Mouse (Mus musculus) hindbrain, embryonic 10.5 days (tissue): Measurements from ENCODE around the gene Eps15. TPM values are rescaled to one million over a fixed set of nuclear protein-coding genes. Genes with fewer than 3 reads are reported as not detected.

Experiments
- DNase-seq: peaks from one replicate; pipeline ENCODE4 v3.0.0-alpha.2; 2017; ENCODE audit warnings: low spot score
- H3K27ac ChIP-seq: fragments of 300-500 bp; sonication (generic); 2 replicates; pipeline ENCODE4 v1.5.1; 2016; ENCODE audit warnings: mild to moderate bottlenecking, moderate library complexity
- H3K27me3 ChIP-seq: fragments of 300-500 bp; sonication (generic); 2 replicates; pipeline ENCODE4 v1.6.1; 2016; ENCODE audit warnings: mild to moderate bottlenecking; ENCODE audit not compliant: poor library complexity, insufficient read depth, severe bottlenecking
- H3K36me3 ChIP-seq: fragments of 300-500 bp; sonication (generic); 2 replicates; pipeline ENCODE4 v1.6.1; 2016; ENCODE audit warnings: mild to moderate bottlenecking, moderate library complexity
- H3K4me1 ChIP-seq: fragments of 300-500 bp; sonication (generic); replicated peaks from 2 replicates; pipeline ENCODE4 v1.6.1; 2016; ENCODE audit warnings: mild to moderate bottlenecking
- H3K4me3 ChIP-seq: fragments of 300-500 bp; sonication (generic); 2 replicates; pipeline ENCODE4 v1.5.1; 2016; ENCODE audit warnings: mild to moderate bottlenecking, moderate library complexity
- H3K9me3 ChIP-seq: fragments of 300-500 bp; sonication (generic); 2 replicates; pipeline ENCODE4 v1.6.1; 2016; ENCODE audit warnings: mild to moderate bottlenecking, moderate library complexity
- WGBS: fragments of 180-500 bp; shearing (Covaris S2); methylation state at CpG from one replicate; pipeline ENCODE4 v1.1.7; 2016; 5-methylcytosine and 5-hydroxymethylcytosine counted together
- polyA plus RNA-seq: library from polyadenylated mRNA; unstranded; fragments of >200 nt; fragmentation: Nextera tagmentation; extraction: Ambion mirVana; gene quantifications from 2 replicates; pipeline ENCODE4 v1.2.1, GENCODE M21; 2016

Eps15 gene
- polyA plus RNA-seq, 1 experiment from 2014 or later, result 41.6 TPM

DNA sequence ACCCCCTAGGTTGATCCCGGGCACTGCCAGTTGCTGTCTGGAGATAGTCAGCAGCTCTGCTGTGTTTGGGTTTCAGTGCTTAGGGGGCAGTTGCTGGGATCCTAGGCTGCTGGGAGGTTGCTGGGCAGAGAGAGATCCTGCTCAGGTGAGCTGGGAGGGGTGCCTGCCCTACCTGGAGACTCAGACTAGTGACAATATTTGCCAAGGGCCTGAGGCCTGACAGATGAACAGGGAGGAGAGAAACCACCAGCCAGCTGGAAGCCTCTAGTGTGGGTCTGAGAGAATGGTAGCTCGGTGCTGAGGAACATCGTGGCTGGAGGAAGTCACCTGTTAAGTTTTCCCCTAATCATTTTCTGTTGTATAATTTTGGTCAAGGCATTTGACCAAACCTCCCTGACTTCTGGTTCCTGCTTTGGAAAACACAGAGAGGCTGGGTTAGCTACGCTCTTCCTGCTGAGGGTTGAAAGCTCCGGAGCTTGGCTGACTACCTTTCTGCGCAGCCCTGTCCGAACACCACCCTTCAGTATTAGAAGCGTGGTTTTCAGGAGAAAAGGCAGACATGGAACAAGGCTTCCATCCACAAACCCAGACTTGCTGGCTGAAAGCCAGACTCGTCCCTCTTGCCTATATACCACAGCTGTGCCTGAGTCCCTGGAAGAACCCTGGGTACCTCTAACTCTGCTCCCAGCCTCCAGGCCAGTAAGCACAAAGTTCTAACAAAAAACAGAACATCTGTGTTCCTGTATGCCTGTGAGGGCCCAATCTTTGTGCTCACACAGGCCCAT is 127.8 kb downstream of the Eps15 start:
- Histone ChIP-seq H3K4me3 (peak overlapping the region; percentile 73), H3K9me3 (no peaks in the 10 kb centered on the region), H3K4me1 (peaks cover 28% of the 10 kb centered on the region), H3K27me3 (peaks cover 42% of the 10 kb centered on the region), H3K27ac (no peak overlapping the region), H3K36me3 (no peaks in the 10 kb centered on the region)
- DNase-seq, result no peak
- 85% methylated on average over 9 of the region's 9 CpGs for WGBS

DNA sequence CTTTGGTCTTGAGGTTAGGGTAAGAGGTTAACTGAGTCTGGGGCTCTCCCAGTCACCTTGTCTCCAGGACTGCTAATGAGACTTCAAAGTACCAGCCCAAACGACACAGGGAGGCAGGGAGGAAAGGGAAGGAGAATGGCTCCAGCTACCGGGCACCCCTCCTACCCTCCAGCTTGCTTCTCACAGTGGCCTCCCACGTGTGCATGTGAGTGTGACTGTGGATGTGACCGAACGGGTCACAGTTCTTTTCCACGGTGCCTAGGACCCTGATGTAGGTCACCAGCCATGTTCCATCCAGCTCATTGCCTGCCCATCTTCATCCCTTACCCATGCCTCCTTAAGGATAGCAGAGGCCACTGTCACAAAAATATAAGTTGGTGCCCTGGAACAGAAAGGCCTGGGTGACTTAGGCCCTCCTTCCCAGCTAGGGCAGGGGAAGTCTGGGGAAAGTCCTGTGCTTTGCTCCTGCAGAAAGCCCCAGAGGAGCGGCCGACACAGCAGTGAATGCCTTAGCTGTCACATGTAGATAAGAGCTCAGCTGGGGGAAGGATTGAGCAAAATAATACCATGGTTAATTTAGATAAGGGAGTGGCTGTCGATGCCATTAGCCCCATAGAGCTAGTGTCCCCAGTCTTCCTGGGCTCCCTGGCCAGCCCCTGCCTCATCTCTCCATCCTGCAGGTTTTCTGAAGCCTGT is 130.8 kb downstream of the Eps15 start:
- Histone ChIP-seq H3K9me3 (no peaks in the 10 kb centered on the region), H3K27me3 (peaks cover 36% of the 10 kb centered on the region), H3K4me1 (peaks cover 27% of the 10 kb centered on the region), H3K36me3 (no peaks in the 10 kb centered on the region), H3K4me3 (no peak overlapping the region), H3K27ac (peak overlapping the region; percentile 67; the same call in 1 of the 2 replicates)
- no peak for DNase-seq
- 70% methylated on average over 9 of the region's 9 CpGs for WGBS

DNA sequence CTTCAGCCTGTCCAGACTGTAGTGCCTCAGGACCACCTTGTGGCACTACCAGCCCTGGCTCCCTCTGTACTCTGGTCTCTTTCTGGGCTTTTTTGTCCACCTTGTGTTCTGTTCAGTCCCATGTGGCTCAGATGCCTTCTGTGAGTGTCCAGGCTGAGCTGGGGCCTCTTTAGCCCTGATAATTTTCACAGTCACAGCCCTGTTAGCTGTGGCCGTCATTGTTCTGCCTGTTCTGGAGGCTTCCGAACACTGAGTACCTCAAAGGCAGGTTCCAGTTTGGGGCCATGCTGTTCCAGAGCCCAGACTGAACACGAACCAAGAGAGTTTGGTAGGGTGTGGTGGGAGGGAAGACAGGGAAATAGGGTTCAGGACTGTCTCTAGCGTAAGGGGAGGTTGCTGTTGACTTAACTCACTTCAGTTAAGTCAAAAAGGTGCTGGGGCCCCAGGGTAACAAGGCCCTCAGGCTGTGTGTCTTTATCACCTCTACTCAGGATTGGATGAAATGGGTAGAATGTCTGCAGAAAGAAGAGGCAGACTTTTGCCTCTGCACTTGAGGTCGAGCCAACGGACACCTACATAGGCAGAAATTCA is 131.4 kb downstream of the Eps15 start:
- H3K27me3 ChIP-seq, result peaks cover 30% of the 10 kb centered on the region
- WGBS, result 91% methylated on average over 6 of the region's 6 CpGs
- DNase-seq, result no peak
- no peak overlapping the region for H3K4me3 ChIP-seq
- H3K9me3 ChIP-seq, result no peaks in the 10 kb centered on the region
- H3K27ac ChIP-seq, result peak overlapping the region; percentile 67
- peaks cover 20% of the 10 kb centered on the region for H3K4me1 ChIP-seq
- no peaks in the 10 kb centered on the region for H3K36me3 ChIP-seq

DNA sequence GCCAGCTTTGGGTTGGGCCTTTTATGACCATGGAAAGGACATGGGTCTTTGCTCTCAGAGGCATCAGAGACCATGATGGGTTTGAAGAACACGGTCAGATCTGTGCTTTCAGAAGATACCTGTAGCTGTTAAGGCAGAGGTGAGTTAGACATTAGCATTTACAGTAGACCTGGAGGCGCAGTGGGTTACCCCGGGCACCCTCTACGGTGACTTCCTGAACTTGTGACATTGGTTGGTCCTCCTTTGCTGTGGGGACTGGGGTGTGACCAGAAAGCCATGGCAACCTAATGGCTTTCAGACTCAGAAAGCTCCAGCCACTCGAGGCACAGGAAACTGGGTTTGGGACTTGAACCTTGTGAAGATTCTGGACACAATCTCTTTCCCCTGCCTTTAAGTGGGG is 132.2 kb downstream of the Eps15 start:
- peaks cover 23% of the 10 kb centered on the region for H3K27me3 ChIP-seq
- no peaks in the 10 kb centered on the region for H3K36me3 ChIP-seq
- DNase-seq, result no peak
- no peak overlapping the region for H3K27ac ChIP-seq
- peaks cover 13% of the 10 kb centered on the region for H3K4me1 ChIP-seq
- no peaks in the 10 kb centered on the region for H3K9me3 ChIP-seq
- H3K4me3 ChIP-seq, result no peak overlapping the region
- WGBS, result 88% methylated on average over 5 of the region's 5 CpGs

DNA sequence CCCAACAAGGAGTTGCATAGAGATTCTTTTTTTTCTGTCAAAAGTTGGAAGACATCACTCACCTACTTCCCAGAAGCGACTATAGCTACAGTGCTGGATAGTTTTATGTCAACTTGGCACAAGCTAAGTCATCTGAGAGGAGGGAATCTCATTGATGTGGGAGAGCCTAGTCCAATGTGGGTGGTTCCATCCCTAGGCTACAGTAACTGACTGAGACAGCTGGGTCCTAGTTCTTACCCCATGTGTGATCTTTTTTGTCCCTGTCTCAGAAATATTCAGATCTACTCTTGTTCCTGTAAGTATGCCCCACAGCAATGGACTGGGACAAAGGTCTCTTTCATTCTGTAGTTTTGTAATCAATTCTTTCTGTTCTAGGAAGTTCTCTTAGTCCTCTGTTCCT is 137.9 kb downstream of the Eps15 start:
- Histone ChIP-seq H3K4me1 (peaks cover 17% of the 10 kb centered on the region), H3K9me3 (no peaks in the 10 kb centered on the region), H3K4me3 (no peak overlapping the region), H3K27ac (no peak overlapping the region), H3K36me3 (no peaks in the 10 kb centered on the region), H3K27me3 (no peaks in the 10 kb centered on the region)
- whole genome bisulfite sequencing, result 82% methylated on average over 1 of the region's 1 CpGs
- DNase-seq, result no peak

DNA sequence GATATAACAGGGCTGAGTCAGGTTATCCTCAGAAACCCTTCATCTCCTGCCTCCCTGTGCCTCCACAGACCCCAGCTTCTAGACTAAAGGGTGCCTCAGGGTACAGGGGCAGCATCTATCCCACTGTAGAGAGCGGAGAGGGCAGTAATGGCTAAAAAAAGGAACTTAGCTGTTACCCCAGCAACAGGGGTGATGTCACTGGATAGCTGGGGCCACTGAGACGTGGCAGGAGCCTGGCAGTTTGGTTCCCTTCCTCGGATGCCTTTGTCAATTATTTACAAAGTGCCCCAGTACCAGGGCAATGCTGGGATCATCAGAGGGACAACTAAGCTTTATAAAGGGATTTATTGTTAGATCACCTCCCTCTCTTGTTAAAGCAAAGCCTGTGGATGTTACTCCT is 138.9 kb downstream of the Eps15 start:
- Histone ChIP-seq H3K4me3 (no peak overlapping the region), H3K27me3 (no peaks in the 10 kb centered on the region), H3K36me3 (no peaks in the 10 kb centered on the region), H3K4me1 (peaks cover 17% of the 10 kb centered on the region), H3K27ac (no peak overlapping the region), H3K9me3 (no peaks in the 10 kb centered on the region)
- 37% methylated on average over 3 of the region's 3 CpGs for WGBS
- DNase-seq, result no peak

DNA sequence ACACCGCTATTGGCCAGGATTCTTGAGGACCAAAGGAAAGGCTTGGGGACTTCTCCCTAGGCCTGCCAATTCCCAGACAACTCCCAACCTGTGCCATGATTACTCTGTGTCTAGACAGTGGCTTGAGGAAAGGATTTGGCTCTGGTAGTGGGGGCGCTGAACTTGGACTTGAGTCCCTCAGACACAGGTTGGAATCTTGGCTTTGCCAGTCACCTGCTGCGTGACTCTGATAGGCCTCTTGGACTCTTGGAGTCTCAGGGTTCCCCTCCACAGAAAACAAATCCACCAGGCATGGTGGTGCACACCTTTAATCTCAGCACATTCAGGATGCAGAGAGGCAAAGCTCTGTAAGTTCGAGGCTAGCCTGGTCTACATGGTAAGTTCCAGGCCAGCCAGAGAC is 139.5 kb downstream of the Eps15 start:
- Histone ChIP-seq H3K36me3 (no peaks in the 10 kb centered on the region), H3K4me1 (peaks cover 13% of the 10 kb centered on the region), H3K27ac (no peak overlapping the region), H3K9me3 (no peaks in the 10 kb centered on the region), H3K4me3 (no peak overlapping the region), H3K27me3 (no peaks in the 10 kb centered on the region)
- DNase-seq, result no peak
- WGBS, result 89% methylated on average over 4 of the region's 4 CpGs

DNA sequence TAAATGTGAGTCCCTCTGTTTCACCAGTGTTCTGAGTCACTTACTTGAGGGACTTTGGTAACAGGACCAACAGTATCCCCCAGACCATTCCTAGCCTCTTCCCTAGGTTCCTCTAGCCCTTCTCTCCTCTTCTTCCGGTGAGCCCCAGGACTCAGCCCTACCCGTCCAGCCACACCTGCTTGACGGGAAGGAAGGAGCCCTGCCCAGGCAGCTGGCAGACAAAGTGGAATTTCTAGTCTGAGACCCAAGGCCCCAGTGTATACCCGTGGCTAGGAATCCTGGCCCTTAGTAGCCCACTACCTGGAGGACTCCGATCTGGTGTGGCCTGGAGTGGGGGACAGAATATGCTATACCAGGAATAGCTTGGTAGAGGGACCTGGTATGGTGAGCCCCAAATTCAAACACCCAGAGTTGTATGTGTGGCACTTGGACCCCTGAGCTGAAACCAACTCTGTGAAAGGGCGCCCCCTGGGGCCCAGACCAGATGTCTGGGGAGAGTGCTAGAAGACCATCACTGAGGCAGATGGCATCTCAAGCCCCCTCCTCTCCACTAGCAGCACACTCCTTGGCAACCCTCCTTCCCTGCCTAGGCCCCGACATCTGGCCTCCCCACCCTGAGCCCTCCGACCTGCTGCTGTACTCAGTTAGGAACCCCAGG is 140.2 kb downstream of the Eps15 start:
- Histone ChIP-seq H3K27ac (no peak overlapping the region), H3K4me1 (peaks cover 13% of the 10 kb centered on the region), H3K27me3 (no peaks in the 10 kb centered on the region), H3K9me3 (no peaks in the 10 kb centered on the region), H3K36me3 (no peaks in the 10 kb centered on the region), H3K4me3 (no peak overlapping the region)
- 73% methylated on average over 8 of the region's 8 CpGs for WGBS
- DNase-seq, result no peak

DNA sequence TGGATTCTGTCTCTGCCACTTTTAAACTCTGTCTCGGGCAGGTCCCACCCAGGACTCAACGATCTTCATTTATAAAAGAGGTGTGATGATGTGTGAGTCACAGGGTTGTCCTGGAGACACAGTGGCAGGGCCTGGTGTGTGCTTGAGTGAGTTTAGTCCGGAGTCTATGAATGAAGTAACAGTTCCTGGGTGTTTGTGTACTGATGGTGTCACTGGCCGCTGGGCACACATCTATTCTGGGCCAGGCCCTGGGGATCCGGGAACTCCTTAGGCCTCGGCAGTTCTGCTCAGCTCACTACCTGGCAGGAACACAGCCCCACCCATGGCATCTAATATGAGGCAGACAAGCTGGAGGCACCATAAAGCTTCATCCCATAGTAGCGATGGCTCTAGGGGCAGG is 141.5 kb downstream of the Eps15 start:
- no peak overlapping the region for H3K27ac ChIP-seq
- no peak for DNase-seq
- H3K4me1 ChIP-seq, result peaks cover 13% of the 10 kb centered on the region
- H3K4me3 ChIP-seq, result no peak overlapping the region
- 84% methylated on average over 7 of the region's 7 CpGs for WGBS
- H3K9me3 ChIP-seq, result no peaks in the 10 kb centered on the region
- H3K36me3 ChIP-seq, result no peaks in the 10 kb centered on the region
- no peaks in the 10 kb centered on the region for H3K27me3 ChIP-seq

DNA sequence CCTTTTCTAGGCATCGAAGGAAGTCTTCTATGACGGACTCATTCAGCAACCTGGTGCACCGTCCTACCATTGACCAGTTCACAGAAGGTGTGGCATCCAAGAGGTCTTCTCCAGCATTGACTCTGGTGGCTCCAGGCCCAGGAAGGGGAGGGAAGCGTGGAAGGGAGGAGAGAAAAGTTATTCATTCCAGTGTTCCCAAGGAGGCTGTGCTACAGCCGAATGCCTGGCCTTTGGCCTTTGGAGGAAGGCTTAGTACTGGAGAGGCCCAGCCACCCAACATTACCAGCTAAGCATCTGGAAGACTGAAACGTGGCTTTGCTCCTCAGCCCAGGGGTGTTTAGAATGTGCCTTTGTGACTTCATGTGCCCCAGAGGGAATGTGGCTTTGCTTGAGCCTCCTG is 142.4 kb downstream of the Eps15 start:
- no peaks in the 10 kb centered on the region for H3K9me3 ChIP-seq
- H3K27me3 ChIP-seq, result no peaks in the 10 kb centered on the region
- H3K4me1 ChIP-seq, result peaks cover 13% of the 10 kb centered on the region
- DNase-seq, result no peak
- 76% methylated on average over 6 of the region's 6 CpGs for WGBS
- H3K36me3 ChIP-seq, result no peaks in the 10 kb centered on the region
- H3K27ac ChIP-seq, result no peak overlapping the region
- H3K4me3 ChIP-seq, result no peak overlapping the region

DNA sequence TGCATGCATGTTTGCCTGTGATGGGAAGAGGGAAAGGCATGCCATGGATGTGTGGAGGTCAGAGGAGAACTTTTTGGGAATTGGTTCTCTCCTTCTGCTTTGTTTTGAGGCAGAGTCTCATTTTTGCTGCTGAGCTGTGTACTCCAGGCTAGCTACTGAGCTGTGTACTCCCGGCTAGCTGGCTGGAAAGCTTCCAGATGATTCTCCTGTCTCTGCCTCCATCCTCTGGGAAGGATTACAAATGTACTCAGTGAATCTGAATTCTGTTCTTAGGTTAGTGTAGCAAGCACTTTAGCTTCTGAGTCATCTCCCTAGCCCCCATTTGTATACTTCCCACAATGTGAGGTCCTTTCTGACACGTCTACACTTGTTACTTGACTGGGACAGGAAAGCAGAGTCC is 143.4 kb downstream of the Eps15 start:
- Histone ChIP-seq H3K4me1 (peaks cover 13% of the 10 kb centered on the region), H3K9me3 (no peaks in the 10 kb centered on the region), H3K4me3 (no peak overlapping the region), H3K27ac (no peak overlapping the region), H3K36me3 (no peaks in the 10 kb centered on the region), H3K27me3 (no peaks in the 10 kb centered on the region)
- no peak for DNase-seq
- WGBS, result 79% methylated on average over 2 of the region's 2 CpGs

DNA sequence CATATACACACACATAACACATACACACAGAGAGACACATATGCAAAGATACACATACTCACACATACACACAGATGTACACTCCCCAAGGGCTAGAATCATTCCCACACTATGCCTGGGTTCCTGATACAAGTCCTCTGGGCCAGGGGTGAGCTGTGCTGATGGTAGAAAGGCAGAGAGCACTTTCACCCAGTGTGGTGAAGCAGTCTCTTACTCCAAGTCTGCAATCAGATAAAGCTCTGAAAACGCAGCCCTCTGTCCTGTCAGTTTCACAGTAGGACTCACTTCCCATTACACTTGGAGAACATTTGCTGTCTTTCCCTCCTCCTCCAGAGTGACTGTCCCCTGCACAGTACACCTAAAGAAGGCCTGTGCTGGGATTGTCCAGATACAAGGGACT is 147.0 kb downstream of the Eps15 start:
- Histone ChIP-seq H3K27ac (no peak overlapping the region), H3K4me1 (peaks cover 13% of the 10 kb centered on the region), H3K9me3 (no peaks in the 10 kb centered on the region), H3K36me3 (no peaks in the 10 kb centered on the region), H3K4me3 (no peak overlapping the region), H3K27me3 (no peaks in the 10 kb centered on the region)
- no peak for DNase-seq
- whole genome bisulfite sequencing, result 72% methylated on average over 1 of the region's 1 CpGs

DNA sequence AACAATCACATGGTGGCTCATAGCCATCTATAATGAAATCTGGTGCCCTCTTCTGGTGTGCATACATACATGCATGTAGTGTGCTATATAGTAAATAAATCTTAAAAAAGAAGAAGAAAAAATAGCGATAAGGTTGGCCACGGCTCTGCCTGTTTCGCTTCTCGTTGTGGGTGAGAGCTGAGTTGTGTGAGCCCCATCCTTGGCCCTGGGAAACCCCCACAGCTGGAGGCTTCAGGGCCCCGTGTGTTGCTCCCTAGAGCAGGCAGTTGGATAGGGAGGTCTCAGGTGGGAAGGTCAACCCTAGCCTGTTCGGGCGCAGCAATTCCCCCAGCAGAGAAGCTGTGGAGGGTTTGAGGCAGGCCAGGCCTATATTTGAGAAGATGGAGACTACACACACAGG is 150.2 kb downstream of the Eps15 start:
- no peaks in the 10 kb centered on the region for H3K9me3 ChIP-seq
- H3K27me3 ChIP-seq, result no peaks in the 10 kb centered on the region
- no peak overlapping the region for H3K27ac ChIP-seq
- DNase-seq, result no peak
- no peak overlapping the region for H3K4me3 ChIP-seq
- H3K36me3 ChIP-seq, result no peaks in the 10 kb centered on the region
- WGBS, result 92% methylated on average over 7 of the region's 7 CpGs
- peaks cover 24% of the 10 kb centered on the region for H3K4me1 ChIP-seq
